Mouse (Mus musculus): ENCODE data around the gene Gm28048.

Gene Gm28048

DNA sequence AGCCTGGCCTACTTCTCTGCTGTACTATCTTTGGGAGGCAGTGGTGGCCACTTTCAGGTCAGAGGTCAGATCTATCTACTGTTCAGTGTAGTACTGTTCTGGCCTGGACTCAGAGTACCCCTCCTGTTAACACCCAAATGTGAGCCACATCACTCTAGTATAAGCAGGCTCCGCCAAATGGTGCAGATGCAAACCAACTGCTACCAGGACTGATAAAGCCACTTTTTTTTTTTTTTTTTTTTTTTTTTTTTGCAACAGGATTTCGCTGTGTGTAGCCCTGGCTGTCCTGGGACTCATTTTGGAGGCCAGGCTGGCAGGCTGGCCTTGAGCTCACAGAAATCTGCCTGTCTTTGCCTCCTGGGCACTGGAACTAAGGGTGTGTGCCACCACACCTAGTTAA is 42.9 kb downstream of the Gm28048 start:
- no peak for DNase-seq (ENCODE audit: low spot score)

DNA sequence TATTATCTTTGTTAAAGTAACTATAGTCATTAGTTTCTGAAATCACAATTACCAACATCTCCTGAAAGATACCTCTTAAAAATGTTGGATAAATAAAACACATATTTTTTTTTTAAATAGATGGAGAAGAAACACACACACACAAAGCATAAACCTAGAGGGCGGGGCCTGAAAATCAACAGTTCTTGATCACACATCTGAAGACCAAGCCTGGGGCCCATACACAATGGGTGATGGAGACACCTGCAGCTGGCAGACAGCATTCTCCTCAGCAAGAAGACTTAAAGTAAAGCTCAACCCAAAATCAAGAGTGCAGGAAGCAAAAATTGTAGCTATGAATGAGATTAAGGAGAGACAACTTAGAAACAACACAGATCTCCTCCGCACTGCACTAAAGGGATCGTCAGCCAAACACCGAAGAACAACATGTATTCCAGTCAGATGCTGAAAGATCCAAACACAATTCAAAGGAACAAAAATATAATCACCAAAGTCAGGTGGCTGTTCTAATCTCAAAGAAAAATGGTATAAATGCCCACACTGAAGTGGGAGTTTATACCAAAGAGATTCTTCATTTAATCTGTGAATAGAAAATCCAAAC is 44.1 kb downstream of the Gm28048 start:
- DNase-seq (ENCODE audit: low spot score) = no peak

GRCm38 (mm10) chr11:22936446-22937125 is 45.3 kb downstream of the Gm28048 start:
- no peak for DNase-seq (ENCODE audit: low spot score)

GRCm38 (mm10) chr11:22932167-22932566 is 49.7 kb downstream of the Gm28048 start:
- no peak for DNase-seq (ENCODE audit: low spot score)

DNA sequence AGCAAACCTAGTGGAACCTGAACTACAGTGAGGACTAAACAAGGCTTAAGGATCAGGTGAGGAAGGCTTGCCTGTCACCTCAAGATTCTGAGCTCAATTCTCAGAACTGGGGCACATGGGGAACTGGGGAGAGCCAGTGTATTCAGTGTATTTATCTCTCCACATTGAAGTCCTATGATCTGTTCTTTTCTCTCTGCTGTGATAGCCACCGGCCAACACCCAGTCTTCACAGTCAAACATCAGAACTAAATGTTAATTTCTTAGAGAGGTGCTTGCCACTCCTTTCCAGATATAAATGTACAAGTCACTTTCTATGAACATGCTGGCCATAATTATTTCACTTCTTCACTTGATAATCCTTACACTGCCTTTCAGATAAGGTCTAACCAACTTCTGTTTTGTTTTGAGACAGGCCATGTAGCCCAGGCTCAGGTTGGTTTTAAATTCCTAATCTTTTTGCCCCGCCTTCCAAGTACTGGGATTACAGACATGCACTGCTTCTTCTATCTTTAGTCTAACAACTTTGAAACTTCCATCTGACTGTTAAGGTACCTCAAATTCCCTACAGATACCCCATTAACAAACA is 50.5 kb downstream of the Gm28048 start:
- DNase-seq (ENCODE audit: low spot score) = no peak

GRCm38 (mm10) chr11:22930129-22930528 is 51.8 kb downstream of the Gm28048 start:
- DNase-seq (ENCODE audit: low spot score) = no peak

DNA sequence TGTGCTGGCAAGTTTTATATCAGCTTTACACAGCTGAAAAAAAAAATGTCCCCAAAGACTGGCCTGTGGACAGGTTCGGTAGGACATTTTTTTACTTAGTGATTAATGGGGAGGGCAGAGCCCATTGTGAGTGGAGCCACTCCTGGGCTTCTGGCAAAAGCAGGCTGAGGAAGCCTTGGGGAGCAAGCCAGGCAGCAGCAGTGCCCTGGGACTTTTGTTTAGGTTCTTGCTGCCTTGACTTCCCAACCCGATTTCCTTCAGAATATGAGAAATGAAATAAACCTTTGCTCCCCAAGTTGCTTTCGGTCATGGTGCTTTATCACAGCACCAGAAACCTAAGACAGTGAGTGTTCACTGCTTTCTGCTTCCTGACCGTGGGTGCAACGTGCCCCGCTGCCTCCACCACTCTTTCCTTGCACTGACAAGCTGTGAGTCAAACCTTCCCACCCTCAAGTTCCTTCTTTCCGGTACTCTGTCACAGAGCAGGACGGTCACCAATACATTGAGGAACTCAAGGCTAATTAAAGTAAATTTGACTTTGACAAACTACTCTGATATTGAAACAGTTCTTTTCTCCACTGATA is 53.2 kb downstream of the Gm28048 start:
- no peak for DNase-seq (ENCODE audit: low spot score)

GRCm38 (mm10) chr11:22923606-22924005 is 58.3 kb downstream of the Gm28048 start:
- no peak for DNase-seq (ENCODE audit: low spot score)

GRCm38 (mm10) chr11:22922546-22922945 is 59.3 kb downstream of the Gm28048 start:
- no peak for DNase-seq (ENCODE audit: low spot score)

DNA sequence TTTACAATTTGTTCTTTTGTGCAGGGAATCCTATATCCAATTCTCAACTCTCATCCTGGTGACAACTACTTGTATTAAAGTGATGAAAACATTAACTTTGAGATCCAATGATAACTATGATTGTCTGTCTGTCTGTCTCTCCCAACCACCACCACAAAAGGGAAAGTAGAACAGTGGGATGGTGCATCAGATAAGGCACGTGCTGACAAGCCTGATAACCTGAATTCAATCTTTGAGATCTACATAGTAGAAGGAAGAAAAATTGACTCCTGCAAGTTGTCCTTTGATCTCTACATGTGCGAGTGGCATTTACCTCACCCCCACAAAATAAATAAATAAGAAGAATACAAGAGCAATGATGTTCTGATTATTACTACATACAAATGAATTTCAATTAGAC is 62.6 kb downstream of the Gm28048 start:
- no peak for DNase-seq (ENCODE audit: low spot score)

GRCm38 (mm10) chr11:22917786-22918185 is 64.1 kb downstream of the Gm28048 start:
- DNase-seq (ENCODE audit: low spot score) = no peak

GRCm38 (mm10) chr11:22913744-22914143 is 68.1 kb downstream of the Gm28048 start:
- no peak for DNase-seq (ENCODE audit: low spot score)

DNA sequence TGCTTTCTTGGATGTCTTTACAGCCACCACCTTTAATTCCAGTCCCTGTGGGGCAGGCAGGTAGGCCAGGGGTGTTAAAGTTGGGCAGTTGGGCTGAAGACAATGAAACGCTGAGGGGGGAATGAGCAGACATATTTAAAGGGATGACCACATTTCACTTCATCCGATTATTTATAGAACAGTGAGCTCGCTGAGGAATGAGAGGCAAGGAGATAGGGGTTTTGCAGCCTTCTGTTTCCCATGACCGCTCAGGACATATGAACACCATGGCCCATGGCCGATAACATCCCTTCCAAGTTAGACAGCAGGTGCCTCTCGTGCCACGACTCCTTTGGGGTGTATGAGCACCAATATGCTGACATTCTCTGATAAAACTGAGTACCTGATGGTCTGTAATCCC is 70.1 kb downstream of the Gm28048 start:
- no peak for DNase-seq (ENCODE audit: low spot score)

GRCm38 (mm10) chr11:22906453-22906865 is 75.4 kb downstream of the Gm28048 start:
- no peak for DNase-seq (ENCODE audit: low spot score)

GRCm38 (mm10) chr11:22902923-22903322 is 79.0 kb downstream of the Gm28048 start:
- DNase-seq (ENCODE audit: low spot score) = no peak

GRCm38 (mm10) chr11:22900041-22900440 is 81.8 kb downstream of the Gm28048 start:
- no peak for DNase-seq (ENCODE audit: low spot score)

DNA sequence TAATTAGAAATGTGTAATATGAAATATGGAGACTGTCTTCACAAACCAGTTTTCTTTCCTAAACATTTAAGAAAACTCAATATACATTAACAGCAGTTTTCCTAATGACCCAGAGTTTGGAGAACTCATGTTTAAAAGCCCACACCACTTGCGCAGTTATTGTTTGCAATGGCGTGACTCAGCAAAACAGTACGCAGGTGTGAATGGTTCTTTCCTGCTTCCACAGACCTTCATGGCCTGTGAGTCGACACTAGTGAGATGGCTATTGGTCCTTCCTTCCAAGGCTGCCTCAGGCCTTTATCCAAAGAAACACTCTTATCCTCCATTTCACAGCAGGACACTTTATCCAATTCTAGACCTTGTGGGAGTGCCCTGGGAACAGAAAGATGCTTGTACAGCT is 84.2 kb downstream of the Gm28048 start:
- DNase-seq (ENCODE audit: low spot score) = no peak

DNA sequence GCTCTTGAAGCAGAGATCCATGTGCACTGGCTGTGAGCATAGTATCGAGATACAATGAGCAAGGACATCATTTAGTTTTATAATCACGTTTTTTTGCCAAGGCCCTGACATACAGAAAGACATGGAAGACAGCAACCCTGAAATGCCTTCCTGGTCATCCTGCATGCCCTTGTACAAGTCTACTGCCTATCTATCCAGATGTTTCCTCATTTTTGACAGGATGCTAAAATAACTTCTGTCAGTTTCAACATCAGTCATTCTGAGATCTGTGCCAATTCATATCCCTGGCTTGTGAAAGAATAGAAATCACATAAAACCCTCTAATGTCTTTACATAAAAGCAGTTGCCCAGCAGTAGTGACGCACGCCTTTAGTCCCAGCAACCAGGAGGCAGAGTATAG is 84.8 kb downstream of the Gm28048 start:
- DNase-seq (ENCODE audit: low spot score) = no peak

GRCm38 (mm10) chr11:22893075-22893474 is 88.8 kb downstream of the Gm28048 start:
- DNase-seq (ENCODE audit: low spot score) = no peak

DNA sequence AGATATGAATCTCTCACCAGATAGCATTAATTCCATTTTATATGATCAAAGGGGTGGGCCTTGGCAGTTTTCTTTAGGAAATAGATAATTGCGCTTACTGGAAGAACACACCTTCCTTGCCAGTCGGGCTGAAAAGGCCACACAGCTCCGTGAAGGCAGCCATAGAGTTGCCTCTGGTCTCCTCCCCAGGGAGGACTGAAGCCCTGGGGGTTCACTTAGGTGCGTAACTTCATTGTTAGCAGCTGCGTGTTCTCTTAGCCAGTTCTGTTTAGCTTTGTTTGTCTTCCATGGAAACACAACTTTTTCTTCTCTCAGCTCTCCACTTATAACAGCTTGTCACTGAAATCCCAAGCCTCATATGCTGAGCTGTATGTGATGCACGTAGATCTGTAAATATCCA is 89.4 kb downstream of the Gm28048 start:
- DNase-seq (ENCODE audit: low spot score) = no peak

GRCm38 (mm10) chr11:22891876-22892275 is 90.0 kb downstream of the Gm28048 start:
- no peak for DNase-seq (ENCODE audit: low spot score)

DNA sequence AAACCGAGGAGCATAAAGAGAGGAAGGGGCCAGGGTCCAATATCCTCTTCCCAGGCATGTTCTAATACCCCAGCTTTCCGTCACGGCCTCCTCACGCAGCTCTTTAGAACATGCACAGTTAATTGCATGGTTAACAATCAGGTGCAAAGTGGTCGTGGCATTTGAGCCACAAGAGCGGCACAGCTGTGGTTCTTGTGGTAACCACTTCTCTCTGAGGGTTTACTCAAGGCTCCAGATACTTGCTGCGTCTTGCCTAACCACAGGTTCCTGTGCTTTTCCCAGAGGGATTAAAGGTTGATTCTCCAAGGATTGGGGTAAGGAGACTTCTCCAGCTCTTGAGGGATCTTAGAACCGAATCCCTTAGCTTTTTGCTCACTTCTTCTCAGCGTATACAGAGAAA is 90.6 kb downstream of the Gm28048 start:
- DNase-seq (ENCODE audit: low spot score) = no peak

GRCm38 (mm10) chr11:22889224-22889623 is 92.7 kb downstream of the Gm28048 start:
- DNase-seq (ENCODE audit: low spot score) = no peak

Measured in layer of hippocampus, adult 9-10 months (tissue).